Mouse (Mus musculus): ENCODE data around the gene Dus3l.

The Dus3l gene

DNA sequence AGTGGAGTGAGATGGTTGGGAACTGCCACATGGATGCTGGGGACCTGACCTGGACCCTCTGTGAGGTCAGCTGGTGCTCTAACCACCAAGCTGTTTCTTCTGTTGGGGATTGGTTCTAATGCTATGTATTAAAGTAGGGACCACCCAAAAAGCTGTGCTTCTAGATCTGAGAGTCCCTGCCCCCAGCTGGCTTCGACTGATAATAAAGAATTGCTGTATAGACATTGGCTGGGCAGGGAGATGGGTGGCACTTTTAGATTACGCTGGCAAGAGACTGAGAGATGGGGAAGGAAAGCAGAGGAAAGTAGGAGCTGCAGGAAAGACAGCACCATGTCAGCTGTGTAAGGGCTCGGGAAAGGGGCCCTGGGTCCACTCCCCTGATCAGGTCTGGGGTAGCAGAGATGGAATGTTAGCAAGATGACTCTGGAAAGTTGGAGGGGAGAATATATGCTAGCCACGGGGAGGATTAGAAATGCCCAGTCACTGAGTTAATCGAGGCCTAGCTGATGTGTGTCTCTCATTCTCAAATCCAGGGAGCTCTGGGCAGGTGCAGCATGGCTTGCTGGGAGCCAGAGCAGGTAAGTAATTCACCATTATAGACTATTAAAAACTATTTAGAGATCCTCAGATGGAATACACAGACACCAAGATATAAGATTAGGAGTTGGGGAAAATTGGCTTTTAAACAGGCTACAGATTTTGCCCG is 29.2 kb downstream of the Dus3l start:
- DNase-seq, result no peak

DNA sequence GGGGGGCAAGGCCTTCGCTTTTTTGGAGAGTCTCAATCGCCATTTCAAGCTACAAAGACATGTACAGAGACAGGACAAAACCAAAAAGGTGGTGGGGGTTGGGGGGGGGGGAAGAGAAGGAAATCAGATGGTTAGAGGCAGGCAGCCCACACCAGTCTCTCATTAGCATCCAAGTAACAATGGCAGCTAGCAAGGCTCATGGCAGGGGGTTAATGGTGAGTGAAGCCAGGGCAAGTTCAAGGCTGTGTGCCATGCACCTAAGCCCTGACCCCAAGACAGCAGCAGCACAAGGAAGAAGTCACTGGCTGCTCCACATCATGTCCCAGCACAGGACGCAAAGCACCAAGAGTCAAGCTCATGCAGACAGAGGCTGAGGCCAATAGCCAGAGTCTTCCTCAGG is 34.7 kb downstream of the Dus3l start:
- no peak for DNase-seq

DNA sequence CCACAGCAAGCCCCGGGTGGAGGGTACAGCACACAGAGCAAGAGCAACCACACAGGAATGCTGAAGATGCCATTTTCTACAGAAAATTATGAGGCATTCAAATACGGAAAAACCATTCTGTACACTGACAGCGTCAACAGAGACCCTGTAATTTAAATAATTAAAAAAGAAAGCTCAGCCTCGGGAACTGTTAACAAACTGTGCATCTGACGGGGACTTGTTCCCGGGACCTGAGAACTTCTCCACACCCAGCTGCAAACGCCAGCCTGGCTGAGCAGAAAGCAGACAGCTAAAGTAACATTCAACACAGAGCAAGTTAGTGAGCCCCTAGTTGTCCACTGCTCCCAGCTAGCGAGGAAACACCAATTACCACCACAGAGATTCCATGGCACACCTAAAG is 37.5 kb downstream of the Dus3l start:
- DNase-seq, result no peak

DNA sequence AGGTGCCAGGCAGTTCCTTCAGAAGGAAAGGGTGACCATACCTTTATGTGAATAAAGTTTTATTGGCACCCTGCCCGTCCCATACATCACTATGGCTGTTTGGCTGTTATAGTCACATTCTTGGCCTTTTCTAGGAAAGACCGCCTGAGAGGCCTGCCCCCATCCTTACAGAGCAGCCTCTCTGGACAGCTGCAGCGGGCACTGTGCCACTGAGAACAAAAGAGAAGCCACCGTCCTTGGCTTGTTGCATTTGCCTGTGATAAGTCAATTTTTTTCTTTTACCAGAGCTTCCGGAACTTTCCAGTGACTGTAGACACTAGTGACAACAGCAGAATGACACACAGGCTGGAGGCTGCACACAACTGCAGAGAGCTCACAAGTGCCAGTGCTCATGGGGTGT is 40.4 kb downstream of the Dus3l start:
- DNase-seq, result no peak

DNA sequence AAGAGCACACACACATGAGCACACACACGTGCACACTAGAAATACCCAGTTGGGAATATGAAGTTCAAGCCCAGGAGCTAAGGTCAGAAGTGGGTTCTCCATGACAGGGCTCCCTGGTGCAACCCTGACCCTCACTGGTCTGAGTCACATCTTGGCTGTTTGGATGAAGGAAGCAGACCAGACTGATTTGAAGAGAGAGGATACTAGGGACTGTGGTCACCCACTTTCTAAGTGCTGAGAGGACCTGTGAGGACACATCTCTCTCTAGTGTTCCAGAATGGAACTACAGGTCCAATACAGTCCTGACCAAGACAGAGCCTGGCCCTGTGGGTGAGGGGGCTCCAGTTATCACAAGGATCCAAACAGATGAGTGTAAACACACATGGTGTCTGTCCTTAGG is 41.2 kb downstream of the Dus3l start:
- no peak for DNase-seq

DNA sequence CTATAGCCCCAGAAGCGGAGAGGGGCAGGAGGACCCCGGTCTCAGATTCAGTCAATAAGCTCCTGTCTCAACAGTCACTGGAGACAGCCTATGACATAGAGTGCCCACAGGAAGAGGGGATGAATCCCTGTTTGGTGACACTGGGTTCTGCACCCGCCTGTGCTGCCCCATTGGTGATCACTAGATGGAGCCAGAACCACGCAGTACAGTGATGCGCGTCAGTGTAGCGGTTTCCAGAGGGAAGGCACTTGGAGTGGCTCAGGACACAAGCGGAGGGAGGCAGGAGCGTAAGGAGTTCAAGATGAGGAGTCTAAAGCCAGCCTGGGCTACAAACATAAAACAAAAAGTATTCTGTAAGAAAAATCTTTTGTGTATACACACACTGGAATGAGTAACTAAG is 44.0 kb downstream of the Dus3l start:
- DNase-seq, result peak; percentile 70

DNA sequence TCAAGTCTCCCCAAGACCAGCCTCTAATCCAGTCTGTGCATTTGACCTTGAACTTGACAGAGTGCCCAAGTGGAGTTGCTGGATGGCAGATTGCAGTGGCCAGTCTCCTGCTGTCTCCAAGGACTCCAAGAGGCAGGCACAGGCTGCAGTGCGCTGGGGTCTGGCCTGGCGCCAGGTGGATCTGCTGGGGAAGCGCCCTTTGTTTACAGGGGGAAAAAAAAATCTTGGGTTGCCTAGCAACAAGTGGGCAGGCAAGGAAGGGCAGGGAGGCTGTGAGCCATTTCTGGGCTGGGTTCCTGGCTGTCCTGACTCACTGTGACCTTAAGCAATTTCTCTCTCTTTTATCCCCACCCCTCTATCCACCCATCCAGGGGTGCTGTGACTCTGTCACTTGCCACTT is 45.7 kb downstream of the Dus3l start:
- peak; percentile 82 for DNase-seq

DNA sequence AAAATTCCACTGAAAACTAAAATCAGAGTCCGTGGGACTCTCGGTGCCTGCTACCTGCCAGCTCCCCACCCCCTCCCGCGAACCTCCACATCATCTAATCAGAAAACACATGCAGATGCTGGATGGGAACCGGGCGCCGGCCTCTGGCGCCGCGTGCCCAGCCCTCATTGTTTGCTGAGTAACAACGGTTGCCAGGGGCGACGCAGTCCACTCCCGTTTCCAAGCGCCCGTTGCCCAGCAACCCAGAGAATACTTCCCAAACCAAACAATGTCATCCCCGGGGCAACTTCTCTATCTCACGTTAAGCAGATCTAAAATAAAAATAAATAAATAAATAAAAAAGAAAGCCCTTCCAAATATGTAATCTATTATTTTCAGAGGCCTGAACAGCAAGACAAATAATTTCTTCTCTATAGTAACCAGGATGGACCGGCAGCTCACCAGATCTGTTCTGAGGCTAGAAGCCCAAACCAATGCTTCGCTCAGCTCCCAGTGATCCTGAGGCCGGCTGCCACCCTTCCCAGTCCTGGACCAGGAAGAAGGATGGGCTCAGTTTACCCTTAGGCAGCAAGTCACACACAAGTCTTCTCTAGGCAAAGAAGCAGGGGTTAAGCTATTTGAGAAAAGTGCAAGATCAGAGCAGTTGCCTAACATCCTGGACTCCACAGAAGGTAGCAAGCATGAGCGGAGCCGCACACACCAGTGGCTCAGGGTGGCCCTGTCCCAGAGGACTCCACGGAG is 49.9 kb downstream of the Dus3l start:
- DNase-seq, result peak; percentile 90

DNA sequence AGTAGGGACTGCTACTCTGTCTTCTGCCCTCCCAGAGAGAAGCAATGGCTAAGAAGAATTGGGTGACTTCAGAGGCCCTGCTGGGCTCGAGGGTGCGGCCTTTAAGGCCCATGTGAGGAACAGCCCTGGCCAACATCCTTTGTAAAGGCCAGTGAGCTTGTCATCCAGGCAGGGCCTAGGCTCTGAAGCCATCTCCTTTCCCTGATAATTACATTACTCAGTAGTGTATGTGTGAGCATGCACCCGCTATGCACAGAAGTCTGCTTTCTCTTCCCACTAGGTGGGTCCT is 50.4 kb downstream of the Dus3l start:
- no peak for DNase-seq

DNA sequence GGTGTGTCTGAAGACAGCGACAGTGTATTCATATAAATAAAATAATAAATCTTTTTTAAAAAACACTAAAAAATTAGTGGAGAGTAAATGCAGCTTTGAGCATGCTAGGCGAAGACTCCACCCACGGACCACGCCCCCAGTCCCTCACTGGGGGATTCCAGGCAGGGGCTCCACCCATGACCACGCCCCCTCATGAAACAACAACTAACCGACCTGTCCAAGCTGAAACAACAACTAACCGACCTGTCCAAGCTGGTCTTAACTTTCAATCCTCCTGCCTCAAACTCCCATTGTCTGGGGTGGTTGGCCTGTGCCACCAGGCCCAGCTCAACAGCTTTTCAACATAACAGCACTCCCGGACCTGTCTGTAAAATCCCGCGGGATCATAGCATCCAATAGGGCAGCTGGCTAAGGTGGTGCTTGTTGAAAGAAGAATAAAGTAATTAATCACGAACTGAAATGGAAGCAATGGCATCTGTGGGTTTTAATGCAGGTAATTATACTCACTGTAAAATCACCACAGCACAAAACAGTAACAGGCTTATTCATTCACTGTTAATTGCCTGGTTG is 53.6 kb downstream of the Dus3l start:
- no peak for DNase-seq

DNA sequence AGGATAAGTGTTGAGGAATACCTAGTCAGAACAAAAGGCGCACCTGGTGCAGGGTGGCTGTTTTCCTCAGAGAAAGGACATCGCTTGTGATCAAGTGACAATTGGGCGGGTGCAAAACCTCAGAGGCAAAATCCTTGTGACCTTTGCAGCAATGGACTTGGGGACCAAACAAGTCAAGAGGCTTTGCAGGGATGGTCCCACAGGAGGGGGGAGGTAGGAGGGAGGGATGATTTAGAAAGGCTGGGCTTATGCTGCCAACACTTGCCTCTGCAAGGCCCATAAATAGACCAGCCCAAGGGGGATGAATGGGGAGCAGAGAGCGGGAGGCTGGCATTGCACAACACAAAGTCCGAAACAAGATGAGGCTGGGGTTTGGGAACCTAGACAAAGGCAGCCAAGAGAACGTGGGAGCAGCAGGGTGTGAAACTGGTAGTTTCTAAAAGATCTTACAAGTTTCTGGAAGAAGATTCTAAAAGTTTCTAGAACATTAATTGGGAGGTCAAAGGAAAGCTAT is 54.5 kb downstream of the Dus3l start:
- no peak for DNase-seq
